Mouse (Mus musculus): ENCODE data around the gene Lrch1. TPM values are rescaled to one million over a fixed set of nuclear protein-coding genes. Genes with fewer than 3 reads are reported as not detected.

The Lrch1 gene
- total RNA-seq, 1 experiment: 3.3 TPM

- H3K27ac ChIP-seq (ENCODE audit: insufficient read depth, low read depth, low read length, poor library complexity, severe bottlenecking): no peak overlapping the region
- H3K4me3 ChIP-seq (ENCODE audit: insufficient read depth in 1 of 2, low read depth in 1 of 2, low read length in 2 of 2, poor library complexity in 1 of 2, severe bottlenecking in 1 of 2): no peak overlapping the region
- H3K4me1 ChIP-seq (ENCODE audit: control insufficient read depth in 2 of 2, insufficient read depth in 2 of 2, low read length in 2 of 2, poor library complexity in 1 of 2): no peaks in the 10 kb centered on the region; a peak in 1 of 4 replicates
- in situ Hi-C loops (cut with MboI; ENCODE audit: low sequenced_read_pairs in 2 of 2, unreplicated experiment in 2 of 2): no loop called here
- DNase-seq (ENCODE audit: low read depth, low spot score): no peak
- no peak for TF ChIP-seq HCFC1 (IDR thresholded peaks at IDR 0.05; ENCODE audit: borderline replicate concordance, insufficient read depth, low read length)
- no peak for TF ChIP-seq CHD2 (IDR thresholded peaks at IDR 0.05; ENCODE audit: low read depth, low read length)
- TF ChIP-seq ZNF384 (IDR thresholded peaks at IDR 0.05; ENCODE audit: low read depth, low read length): no peak
- no peak for TF ChIP-seq MAFK (IDR thresholded peaks at IDR 0.05; ENCODE audit: insufficient read depth, low read depth, low read length)
- TF ChIP-seq ZC3H11A (IDR thresholded peaks at IDR 0.05; ENCODE audit: borderline replicate concordance, low read depth, low read length): no peak
- H3K9me3 ChIP-seq (ENCODE audit: control insufficient read depth, insufficient read depth, low read depth, low read length): no peaks in the 10 kb centered on the region
- no peak overlapping the region for H3K9ac ChIP-seq (ENCODE audit: insufficient read depth, low read depth, low read length, poor library complexity, severe bottlenecking)
- no peaks in the 10 kb centered on the region for H3K36me3 ChIP-seq (ENCODE audit: control insufficient read depth, insufficient read depth, low read length, poor library complexity, severe bottlenecking)
These were observed 100.2 kb downstream of the Lrch1 start for GRCm38 (mm10) chr14:74847311-74848133.

DNA sequence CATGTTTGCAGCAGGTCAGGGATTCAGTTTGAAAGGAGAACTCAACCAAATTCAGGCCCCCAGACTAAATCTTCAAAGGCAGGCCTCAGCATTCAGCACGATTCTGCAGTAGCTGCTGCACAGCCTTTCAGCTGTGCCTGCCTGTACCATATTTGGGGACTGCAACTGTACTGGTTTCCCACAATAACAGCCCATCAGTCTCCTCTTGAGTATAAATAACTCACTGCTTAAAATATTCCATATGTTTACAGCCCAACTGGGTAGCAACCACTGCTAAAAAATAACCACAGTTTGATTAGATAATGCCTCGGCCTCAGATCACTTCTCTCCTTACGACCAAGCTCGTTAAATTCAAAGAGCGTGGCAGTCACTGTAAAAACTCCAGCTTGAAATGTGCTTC, 101.0 kb downstream of the Lrch1 start:
- no peak overlapping the region for H3K9ac ChIP-seq (ENCODE audit: insufficient read depth, low read depth, low read length, poor library complexity, severe bottlenecking)
- TF ChIP-seq CHD2 (IDR thresholded peaks at IDR 0.05; ENCODE audit: low read depth, low read length) (no peak), MAFK (IDR thresholded peaks at IDR 0.05; ENCODE audit: insufficient read depth, low read depth, low read length) (no peak), HCFC1 (IDR thresholded peaks at IDR 0.05; ENCODE audit: borderline replicate concordance, insufficient read depth, low read length) (no peak), ZNF384 (IDR thresholded peaks at IDR 0.05; ENCODE audit: low read depth, low read length) (no peak), ZC3H11A (IDR thresholded peaks at IDR 0.05; ENCODE audit: borderline replicate concordance, low read depth, low read length) (no peak)
- H3K4me3 ChIP-seq (ENCODE audit: insufficient read depth in 1 of 2, low read depth in 1 of 2, low read length in 2 of 2, poor library complexity in 1 of 2, severe bottlenecking in 1 of 2): no peak overlapping the region
- in situ Hi-C loops (cut with MboI; ENCODE audit: low sequenced_read_pairs in 2 of 2, unreplicated experiment in 2 of 2): no loop called here
- no peaks in the 10 kb centered on the region for H3K36me3 ChIP-seq (ENCODE audit: control insufficient read depth, insufficient read depth, low read length, poor library complexity, severe bottlenecking)
- H3K9me3 ChIP-seq (ENCODE audit: control insufficient read depth, insufficient read depth, low read depth, low read length): no peaks in the 10 kb centered on the region
- no peak overlapping the region for H3K27ac ChIP-seq (ENCODE audit: insufficient read depth, low read depth, low read length, poor library complexity, severe bottlenecking)
- DNase-seq (ENCODE audit: low read depth, low spot score): no peak
- H3K4me1 ChIP-seq (ENCODE audit: control insufficient read depth in 2 of 2, insufficient read depth in 2 of 2, low read length in 2 of 2, poor library complexity in 1 of 2): no peaks in the 10 kb centered on the region; a peak in 1 of 4 replicates

- DNase-seq (ENCODE audit: low read depth, low spot score): no peak
- TF ChIP-seq ZNF384 (IDR thresholded peaks at IDR 0.05; ENCODE audit: low read depth, low read length) (no peak), CHD2 (IDR thresholded peaks at IDR 0.05; ENCODE audit: low read depth, low read length) (no peak), HCFC1 (IDR thresholded peaks at IDR 0.05; ENCODE audit: borderline replicate concordance, insufficient read depth, low read length) (no peak), ZC3H11A (IDR thresholded peaks at IDR 0.05; ENCODE audit: borderline replicate concordance, low read depth, low read length) (no peak), MAFK (IDR thresholded peaks at IDR 0.05; ENCODE audit: insufficient read depth, low read depth, low read length) (no peak)
- no peak overlapping the region for H3K27ac ChIP-seq (ENCODE audit: insufficient read depth, low read depth, low read length, poor library complexity, severe bottlenecking)
- in situ Hi-C loops (cut with MboI; ENCODE audit: low sequenced_read_pairs in 2 of 2, unreplicated experiment in 2 of 2): no loop called here
- H3K9me3 ChIP-seq (ENCODE audit: control insufficient read depth, insufficient read depth, low read depth, low read length): no peaks in the 10 kb centered on the region
- H3K36me3 ChIP-seq (ENCODE audit: control insufficient read depth, insufficient read depth, low read length, poor library complexity, severe bottlenecking): no peaks in the 10 kb centered on the region
- H3K4me3 ChIP-seq (ENCODE audit: insufficient read depth in 1 of 2, low read depth in 1 of 2, low read length in 2 of 2, poor library complexity in 1 of 2, severe bottlenecking in 1 of 2): no peak overlapping the region
- H3K4me1 ChIP-seq (ENCODE audit: control insufficient read depth in 2 of 2, insufficient read depth in 2 of 2, low read length in 2 of 2, poor library complexity in 1 of 2): no peaks in the 10 kb centered on the region; a peak in 1 of 4 replicates
- H3K9ac ChIP-seq (ENCODE audit: insufficient read depth, low read depth, low read length, poor library complexity, severe bottlenecking): no peak overlapping the region
These were observed 101.9 kb downstream of the Lrch1 start for GRCm38 (mm10) chr14:74845661-74846274.

DNA sequence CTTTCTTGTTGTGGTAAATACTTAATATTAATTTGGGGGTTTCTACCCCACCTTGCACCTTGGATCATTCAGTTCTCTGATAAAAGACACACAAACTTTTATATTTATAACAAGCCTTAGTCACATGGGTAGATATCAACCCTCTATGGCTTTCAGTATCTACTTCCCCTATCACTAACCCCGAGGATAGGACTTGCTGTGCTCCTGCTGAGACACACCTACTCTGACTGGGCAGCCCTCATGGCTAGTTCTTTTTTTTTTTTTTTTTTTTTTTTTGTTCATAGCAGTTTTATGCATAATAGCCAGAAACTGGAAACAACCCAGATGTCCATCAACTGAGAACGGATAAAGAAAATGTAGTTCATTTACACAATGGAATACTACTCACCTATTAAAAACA, 106.0 kb downstream of the Lrch1 start:
- H3K4me1 ChIP-seq (ENCODE audit: control insufficient read depth in 2 of 2, insufficient read depth in 2 of 2, low read length in 2 of 2, poor library complexity in 1 of 2): no peaks in the 10 kb centered on the region; a peak in 1 of 4 replicates
- no peak overlapping the region for H3K9ac ChIP-seq (ENCODE audit: insufficient read depth, low read depth, low read length, poor library complexity, severe bottlenecking)
- in situ Hi-C loops (cut with MboI; ENCODE audit: low sequenced_read_pairs in 2 of 2, unreplicated experiment in 2 of 2): no loop called here
- H3K27ac ChIP-seq (ENCODE audit: insufficient read depth, low read depth, low read length, poor library complexity, severe bottlenecking): no peak overlapping the region
- no peaks in the 10 kb centered on the region for H3K36me3 ChIP-seq (ENCODE audit: control insufficient read depth, insufficient read depth, low read length, poor library complexity, severe bottlenecking)
- no peak overlapping the region for H3K4me3 ChIP-seq (ENCODE audit: insufficient read depth in 1 of 2, low read depth in 1 of 2, low read length in 2 of 2, poor library complexity in 1 of 2, severe bottlenecking in 1 of 2)
- H3K9me3 ChIP-seq (ENCODE audit: control insufficient read depth, insufficient read depth, low read depth, low read length): no peaks in the 10 kb centered on the region
- DNase-seq (ENCODE audit: low read depth, low spot score): no peak
- TF ChIP-seq CHD2 (IDR thresholded peaks at IDR 0.05; ENCODE audit: low read depth, low read length) (no peak), ZNF384 (IDR thresholded peaks at IDR 0.05; ENCODE audit: low read depth, low read length) (no peak), MAFK (IDR thresholded peaks at IDR 0.05; ENCODE audit: insufficient read depth, low read depth, low read length) (no peak), HCFC1 (IDR thresholded peaks at IDR 0.05; ENCODE audit: borderline replicate concordance, insufficient read depth, low read length) (no peak), ZC3H11A (IDR thresholded peaks at IDR 0.05; ENCODE audit: borderline replicate concordance, low read depth, low read length) (no peak)

All from ES-E14 (cell line).